ENCODE assay signal across 7 mouse cellular contexts in the genomic region with DNA sequence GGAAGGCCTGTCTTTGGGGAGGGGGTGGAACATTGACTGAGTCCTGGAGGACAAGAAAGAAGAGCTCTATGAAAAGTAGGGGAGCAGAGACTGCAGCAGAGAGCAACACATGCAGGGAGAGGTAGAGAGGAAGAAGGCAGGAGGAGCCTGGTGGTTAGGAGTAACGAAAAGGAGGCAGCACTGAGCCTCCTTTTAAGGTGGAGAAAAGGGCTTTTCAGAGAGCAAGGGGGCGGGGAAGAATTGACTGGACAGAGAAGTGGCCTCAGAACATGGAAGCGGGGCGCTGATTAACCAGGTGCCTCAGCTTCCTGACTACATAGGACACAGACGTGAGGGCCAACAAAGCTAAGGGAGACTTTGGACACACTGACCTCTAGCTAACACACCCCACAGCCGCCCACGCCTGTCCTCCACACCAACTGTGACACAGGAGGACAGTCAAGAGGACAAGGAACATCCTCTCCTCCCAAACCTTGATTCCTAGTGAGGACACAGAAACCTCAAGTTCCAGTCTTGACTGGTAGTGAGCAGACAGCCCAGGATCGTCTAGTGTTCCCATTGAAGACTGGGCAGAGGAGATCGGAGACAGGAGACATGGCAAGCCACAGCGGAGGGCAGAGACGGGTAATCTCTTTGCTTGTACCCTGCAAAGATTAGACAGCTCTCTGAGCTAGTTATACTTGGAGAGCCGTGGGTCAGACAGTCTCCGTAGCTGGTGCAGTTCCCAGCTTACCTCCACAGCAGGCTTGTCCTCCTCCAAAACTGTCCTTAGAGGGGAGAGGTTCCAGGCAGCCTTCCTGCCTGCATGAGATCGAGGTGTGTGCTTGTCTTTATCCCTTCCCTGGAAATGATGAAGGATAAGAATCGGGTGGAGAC. TPM values are rescaled to one million over a fixed set of nuclear protein-coding genes. Genes with fewer than 3 reads are reported as not detected.
DNase-seq lines count a peak whose midpoint lies in the region; ATAC-seq and TF ChIP-seq lines count a peak whose summit lies in the region.

TSS of gene 9630041A04Rik (plus strand) at position 246 of the 876 bp plus-strand sequence.

- H3K36me3 ChIP-seq in kidney, adult 2 months (ENCODE audit: control insufficient read depth, insufficient read depth, low read length): no peaks in the 10 kb centered on the region
- no peaks in the 10 kb centered on the region for H3K36me3 ChIP-seq in forebrain, embryonic 15.5 days
- no peaks in the 10 kb centered on the region for H3K36me3 ChIP-seq in midbrain, embryonic 12.5 days

- TF ChIP-seq POLR2A in kidney, adult 2 months (IDR thresholded peaks at IDR 0.05; ENCODE audit: low read depth, low read length): no peak

- no peak within 1 kb of the TSS for H3K4me3 ChIP-seq in kidney, adult 2 months (ENCODE audit: insufficient read depth, low read depth, low read length)
- no peak within 1 kb of the TSS for H3K4me3 ChIP-seq in forebrain, embryonic 15.5 days
- no peak within 1 kb of the TSS for H3K4me3 ChIP-seq in midbrain, embryonic 12.5 days

- no peak for TF ChIP-seq CTCF in kidney, adult 2 months (conservative IDR thresholded peaks at IDR 0.05; ENCODE audit: insufficient read depth, insufficient read length, low read depth, low read length)

- no peaks in the 10 kb centered on the region for H3K9me3 ChIP-seq in forebrain, embryonic 15.5 days
- no peaks in the 10 kb centered on the region for H3K9me3 ChIP-seq in midbrain, embryonic 12.5 days

- no peak within 1 kb of the TSS for H3K27ac ChIP-seq in kidney, adult 2 months (ENCODE audit: insufficient read depth, low read depth, low read length)
- H3K27ac ChIP-seq in forebrain, embryonic 15.5 days (replicated peaks): peak within 1 kb of the TSS; percentile 16
- H3K27ac ChIP-seq in midbrain, embryonic 12.5 days (replicated peaks): peak within 1 kb of the TSS; percentile 22

- no peaks in the 10 kb centered on the region for H3K27me3 ChIP-seq in kidney, adult 2 months (replicated peaks; ENCODE audit: control insufficient read depth, insufficient read depth, low read length)
- no peaks in the 10 kb centered on the region for H3K27me3 ChIP-seq in forebrain, embryonic 15.5 days
- H3K27me3 ChIP-seq in midbrain, embryonic 12.5 days: no peaks in the 10 kb centered on the region; the same call in 1 of the 2 replicates

- H3K4me2 ChIP-seq in forebrain, embryonic 15.5 days (replicated peaks): peak within 1 kb of the TSS; percentile 22
- peak within 1 kb of the TSS; percentile 29 for H3K4me2 ChIP-seq in midbrain, embryonic 12.5 days (replicated peaks)

- WGBS in kidney, adult 2 months: 57% methylated on average over 15 of the region's 15 CpGs
- WGBS in forebrain, embryonic 15.5 days: 69% methylated on average over 15 of the region's 15 CpGs
- 80% methylated on average over 15 of the region's 15 CpGs for WGBS in midbrain, embryonic 12.5 days

- peak; percentile 32; the same call in 1 of the 2 replicates for ATAC-seq in forebrain, embryonic 15.5 days (replicated peaks)
- ATAC-seq in midbrain, embryonic 12.5 days (ENCODE audit: low FRiP score, low read depth): no peak

- no peaks in the 10 kb centered on the region for H3K4me1 ChIP-seq in kidney, adult 2 months (ENCODE audit: control insufficient read depth, insufficient read depth, low read length)
- H3K4me1 ChIP-seq in forebrain, embryonic 15.5 days: peaks cover 12% of the 10 kb centered on the region
- peaks cover 18% of the 10 kb centered on the region for H3K4me1 ChIP-seq in midbrain, embryonic 12.5 days

- H3K9ac ChIP-seq in forebrain, embryonic 15.5 days (replicated peaks): no peak within 1 kb of the TSS
- no peak within 1 kb of the TSS for H3K9ac ChIP-seq in midbrain, embryonic 12.5 days (replicated peaks)

- peak; percentile 8 for DNase-seq in kidney, adult 2 months
- DNase-seq in kidney, adult 8-10 months: no peak
- DNase-seq in cerebellum, postnatal 10 days: peak; percentile 72 to 77
- DNase-seq in adipocyte (ENCODE audit: low spot score): no peak
- DNase-seq in spleen, adult 12 weeks (ENCODE audit: low spot score): no peak

RNA-seq across cellular contexts. Expression of gene 9630041A04Rik, which starts in this region (rescaled TPM):
- not detected in 2 replicates for polyA plus RNA-seq in kidney, adult 2 months (2012; rRNA removed)
- 0.60 TPM in 1 of 2 replicates, not detected in the other for polyA plus RNA-seq in forebrain, embryonic 15.5 days (2015; fragmentation: Nextera tagmentation; extraction: Ambion mirVana)
- polyA plus RNA-seq in midbrain, embryonic 12.5 days (2016; fragmentation: Nextera tagmentation; extraction: Ambion mirVana): 0.31 and 0.33 TPM in 2 replicates

Comparison
In these comparisons a context has a peak if more than half of its experiments do, and no peak if none do; other contexts are left out.
1. Peak in DNase-seq in kidney, adult 2 months; RNA of the gene not detected or under 1 TPM.
2. Peak in ATAC-seq, H3K27ac ChIP-seq and H3K4me2 ChIP-seq in forebrain, embryonic 15.5 days; RNA of the gene not detected or under 1 TPM.
3. DNase-seq: peak in cerebellum, postnatal 10 days (2 of 2); none in kidney, adult 8-10 months (0 of 2), adipocyte (single experiment) and spleen, adult 12 weeks (single experiment).